Mouse (Mus musculus) mesoderm, embryonic 11.5 days (tissue): ENCODE results near the gene Thsd7a.

ENCODE experiments used
- DNase-seq: peaks from one replicate; pipeline ENCODE4 v3.0.0-alpha.2; 2012; ENCODE audit warnings: low read depth, low spot score

Thsd7a gene

DNA sequence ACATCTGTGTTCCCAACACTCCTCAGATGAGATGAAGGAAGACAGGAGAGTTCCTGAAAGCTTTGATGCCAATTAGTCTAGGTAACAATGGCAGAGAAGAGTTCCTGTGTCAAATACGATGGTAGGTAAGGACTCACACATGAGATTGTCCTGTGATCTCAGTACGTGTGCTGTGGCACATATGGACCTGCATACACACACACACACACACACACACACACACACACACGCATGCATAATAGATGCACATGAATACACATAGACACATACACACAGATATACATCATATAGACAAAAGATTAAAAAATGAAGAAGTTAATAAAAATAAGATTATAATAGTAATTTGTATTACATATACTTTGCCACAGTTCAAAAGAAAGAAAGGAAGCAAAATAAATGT is 56.0 kb downstream of the Thsd7a start:
- no peak for DNase-seq

DNA sequence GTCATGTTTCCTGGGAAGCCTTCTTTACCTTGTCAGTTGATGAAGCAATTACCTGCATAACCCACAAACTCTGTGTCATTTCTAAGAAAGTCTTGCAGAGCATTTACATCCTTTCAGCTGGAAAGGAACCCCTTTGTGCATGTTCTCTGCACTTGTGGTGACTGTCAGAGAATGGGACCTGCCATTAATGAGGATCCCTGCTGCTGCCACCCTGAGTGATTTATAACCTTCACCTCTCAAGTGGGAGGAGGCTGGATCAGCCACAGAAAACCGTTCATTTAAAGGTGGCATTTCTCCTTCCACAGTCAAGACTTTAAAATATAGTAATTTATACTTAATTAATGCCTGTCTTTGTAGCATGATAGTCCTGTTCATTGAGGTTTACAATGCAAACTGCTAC is 99.6 kb downstream of the Thsd7a start:
- no peak for DNase-seq

DNA sequence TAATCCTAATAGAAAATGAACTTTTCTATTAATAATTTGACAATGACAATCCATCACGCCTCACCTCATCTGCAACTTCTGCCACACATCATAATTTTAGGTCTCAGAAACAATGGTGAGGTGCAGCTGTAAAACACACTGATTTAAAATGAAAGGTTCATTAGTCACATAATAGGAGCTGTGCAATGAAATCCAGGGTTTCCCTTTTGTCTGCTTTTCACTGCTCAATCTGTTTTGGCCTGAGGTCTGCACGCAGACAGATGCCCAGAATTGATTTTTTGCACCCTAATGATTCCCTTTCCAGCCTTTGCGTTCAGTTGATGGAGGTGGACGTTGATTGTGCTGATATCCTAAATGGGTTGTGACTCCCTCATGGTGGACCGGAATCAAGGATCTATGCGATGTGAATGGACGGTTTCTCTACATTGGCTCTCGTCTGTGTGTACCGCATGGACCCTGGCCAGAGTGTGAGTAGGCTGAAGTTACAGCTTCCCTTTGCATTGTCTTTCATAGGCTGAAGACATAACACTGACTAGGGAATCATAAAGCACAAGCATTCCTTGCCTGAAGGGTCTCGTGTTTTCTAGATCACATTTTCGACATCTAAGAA is 120.5 kb downstream of the Thsd7a start:
- DNase-seq: no peak

DNA sequence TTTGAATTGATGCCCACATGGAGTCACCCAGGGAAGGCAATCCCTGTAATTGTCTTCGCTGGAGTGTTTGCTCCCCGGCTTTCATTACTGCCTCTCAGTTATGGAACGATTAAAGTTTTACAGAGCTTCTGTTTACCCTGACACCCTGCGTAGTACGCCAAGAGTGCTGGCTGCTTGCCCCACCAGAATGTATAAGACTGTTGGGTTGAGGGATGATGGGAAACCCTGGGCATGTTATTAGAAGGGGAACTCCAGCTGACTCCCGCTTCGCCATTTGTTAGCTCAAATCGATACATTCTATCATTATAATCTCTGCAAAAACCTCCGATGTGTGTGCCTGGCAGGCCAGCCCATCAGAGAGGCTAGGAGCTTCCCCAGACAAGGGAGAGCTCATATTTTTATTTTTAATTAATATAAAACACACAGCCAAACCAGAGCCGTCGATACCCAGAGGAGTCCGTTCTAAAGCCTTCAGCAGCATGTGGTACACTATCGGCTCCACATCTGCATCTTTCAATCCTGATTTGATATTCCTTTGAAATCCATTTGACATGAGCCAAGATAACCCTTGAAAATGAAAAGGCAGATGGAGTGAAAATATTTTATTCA is 142.5 kb downstream of the Thsd7a start:
- DNase-seq: no peak

DNA sequence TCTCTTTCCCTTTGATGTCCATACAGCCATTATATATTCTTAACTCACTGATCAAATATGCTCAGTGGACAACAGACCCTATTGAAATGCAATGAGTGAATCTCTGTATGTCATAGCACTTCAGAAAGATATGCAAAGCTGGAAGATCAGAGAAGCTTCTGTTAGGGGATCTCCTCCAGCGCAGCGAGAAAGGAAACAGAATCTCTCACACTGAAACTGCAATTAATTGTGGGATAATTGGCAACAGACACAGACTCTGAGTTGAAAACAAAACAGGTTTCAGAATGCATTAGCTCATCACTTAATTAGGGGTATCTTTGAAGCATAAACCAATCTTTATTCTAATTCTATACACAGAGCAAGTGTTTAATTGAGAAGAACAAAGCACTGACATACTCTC is 146.3 kb downstream of the Thsd7a start:
- no peak for DNase-seq

DNA sequence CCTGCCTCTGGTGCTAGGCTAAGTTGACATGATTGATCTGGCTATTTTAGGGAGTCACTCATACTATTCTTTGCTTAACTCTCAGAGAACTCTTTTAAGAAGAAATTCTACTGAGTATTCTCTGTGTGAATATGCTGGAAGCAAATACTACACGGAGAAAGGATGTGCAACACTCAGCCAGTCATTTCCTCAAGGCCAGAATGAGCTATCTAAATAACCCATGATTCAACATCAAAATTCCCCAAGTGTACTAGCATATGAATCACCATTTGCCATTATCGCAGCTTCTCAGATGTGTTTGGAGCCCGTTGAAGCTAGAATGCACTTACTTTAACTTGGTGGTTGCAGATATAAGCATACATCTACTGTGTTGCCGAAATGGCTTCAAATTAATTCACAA is 147.0 kb downstream of the Thsd7a start:
- DNase-seq: no peak

DNA sequence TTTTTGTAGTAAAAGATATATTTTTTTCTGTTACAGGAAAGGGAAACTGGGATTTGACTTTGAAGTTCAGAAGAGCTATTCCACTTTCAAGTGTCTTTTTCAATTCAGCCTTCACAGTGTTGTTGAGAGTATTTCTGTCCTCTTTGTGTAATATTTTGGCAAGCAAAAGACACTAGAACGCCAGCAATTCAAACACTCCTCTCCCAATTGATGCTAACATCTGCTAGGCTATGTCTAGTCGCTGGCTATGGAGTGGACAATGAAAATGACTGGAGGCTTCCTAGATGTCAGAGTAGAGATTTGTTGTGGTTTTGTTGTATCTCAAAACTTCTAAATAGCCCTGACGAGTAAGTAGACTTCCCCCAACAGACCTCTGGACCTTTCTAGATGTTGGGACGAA is 164.8 kb downstream of the Thsd7a start:
- DNase-seq: no peak

DNA sequence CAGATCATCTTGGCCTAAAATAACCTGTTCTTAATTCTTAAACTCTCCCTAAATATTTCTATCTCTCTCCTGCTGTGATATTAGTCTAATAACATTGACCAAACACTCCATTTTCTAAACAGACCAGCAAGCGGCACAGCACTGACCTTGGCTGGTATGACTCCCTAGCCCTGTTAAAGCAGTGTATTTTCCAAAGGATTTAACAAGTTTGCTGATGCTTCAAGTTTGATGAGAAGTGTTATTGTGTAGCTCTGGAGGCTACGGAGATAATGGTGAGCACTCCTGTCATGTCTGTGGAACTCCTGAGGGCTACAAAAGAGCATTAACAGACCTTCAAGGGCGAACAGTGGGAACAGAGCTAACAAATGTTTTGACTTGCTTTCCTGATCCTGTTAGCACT is 168.1 kb downstream of the Thsd7a start:
- DNase-seq: peak; percentile 2

DNA sequence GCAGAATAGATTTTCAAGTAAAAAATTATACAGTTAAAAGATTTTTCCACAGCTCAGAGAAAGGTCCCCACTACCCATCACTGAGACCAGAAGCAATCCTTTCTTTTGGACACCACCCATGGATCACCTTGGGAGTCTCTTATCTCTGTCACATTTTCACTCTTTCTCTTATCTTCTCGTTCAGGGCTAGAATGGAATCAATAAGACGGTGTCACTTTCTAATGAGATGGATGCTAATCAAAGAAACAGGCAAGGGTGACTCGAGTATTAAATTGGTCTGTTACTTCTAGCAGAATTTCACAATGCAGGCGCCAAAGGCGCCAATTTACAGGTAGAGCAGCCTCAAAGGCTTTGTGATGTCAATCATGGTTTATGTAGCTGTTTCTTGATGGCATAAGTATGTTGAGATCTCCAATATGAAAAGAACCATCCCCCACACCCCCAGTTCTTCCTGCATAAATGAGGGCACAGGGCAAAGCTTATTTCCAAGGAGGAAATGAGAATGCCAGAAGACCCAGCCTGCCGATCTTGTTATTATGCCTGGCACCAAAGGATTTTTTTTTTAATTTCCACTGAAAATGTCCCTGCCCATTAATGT is 173.5 kb downstream of the Thsd7a start:
- DNase-seq: no peak

DNA sequence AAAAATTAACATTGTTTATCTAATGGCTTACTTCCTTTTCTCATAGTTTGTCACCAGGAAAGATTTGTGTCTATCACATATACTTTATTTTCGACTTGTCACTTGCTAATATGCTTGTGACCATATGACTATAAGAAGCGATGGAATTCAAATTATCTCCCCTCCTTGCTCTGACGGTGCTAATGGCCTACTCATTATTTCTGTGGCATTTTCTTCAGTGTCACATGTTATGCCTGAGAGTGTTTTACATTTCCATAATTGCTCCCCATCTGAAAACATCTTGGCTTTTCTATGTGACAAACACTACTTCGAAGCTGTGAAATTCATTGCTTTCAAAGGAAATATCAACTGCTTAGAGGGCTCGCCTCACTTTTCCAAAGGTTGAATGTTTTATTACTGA is 177.0 kb downstream of the Thsd7a start:
- DNase-seq: no peak

DNA sequence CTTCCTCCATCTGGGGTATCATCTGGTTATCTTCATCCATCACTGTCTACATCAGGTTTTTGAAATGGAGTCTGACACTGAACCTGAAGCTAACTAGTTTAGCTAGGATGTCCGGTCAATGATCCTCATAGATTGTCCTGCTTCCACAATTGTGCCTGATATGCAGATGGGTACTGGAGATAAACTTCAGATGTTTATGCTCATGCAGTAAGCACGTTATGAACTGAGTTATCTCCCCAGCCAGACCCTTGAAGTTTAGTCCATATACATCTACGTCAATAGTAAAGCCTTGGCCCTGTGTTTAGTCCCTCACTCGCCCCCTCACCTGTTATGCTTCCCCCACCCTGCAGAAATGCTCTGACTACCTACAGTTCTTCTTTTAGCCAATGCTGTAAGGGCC is 184.1 kb downstream of the Thsd7a start:
- DNase-seq: no peak

DNA sequence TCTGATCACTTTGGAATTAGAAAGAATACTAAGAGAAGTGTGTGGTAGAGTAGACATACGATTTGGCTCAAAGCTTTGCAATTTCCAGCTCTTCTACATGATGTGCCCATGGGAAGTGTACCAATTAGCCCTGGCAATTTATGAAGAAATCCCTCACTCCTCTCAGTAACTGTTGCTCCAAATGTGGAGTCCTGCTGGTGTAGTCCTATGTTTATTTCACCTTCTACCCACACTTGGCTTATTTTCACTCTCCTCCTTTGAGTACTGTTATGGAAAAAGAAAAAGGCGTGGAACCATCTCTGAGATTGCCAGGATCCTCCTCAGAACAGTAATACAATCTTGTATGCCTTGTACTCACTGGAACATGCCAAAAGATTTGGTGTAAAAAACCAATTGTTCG is 186.9 kb downstream of the Thsd7a start:
- DNase-seq: no peak

DNA sequence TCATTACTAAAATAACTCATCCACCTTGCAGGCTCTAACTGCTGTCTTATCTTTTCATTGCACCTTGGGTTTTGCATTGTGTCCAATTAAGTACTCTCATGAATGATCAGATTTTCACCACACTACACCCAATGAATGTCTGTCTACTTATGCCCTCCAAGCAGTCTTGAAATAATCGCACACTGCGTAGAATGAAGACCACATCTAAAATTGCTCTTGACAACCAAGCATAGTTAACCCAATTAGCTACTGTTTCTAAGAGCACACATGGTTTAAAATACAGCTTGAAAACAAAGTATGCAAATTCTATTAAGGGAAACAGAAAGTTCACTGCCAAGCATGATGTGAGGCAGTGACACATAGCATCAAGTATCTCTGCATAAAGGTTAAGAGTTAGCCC is 188.7 kb downstream of the Thsd7a start:
- DNase-seq: no peak

DNA sequence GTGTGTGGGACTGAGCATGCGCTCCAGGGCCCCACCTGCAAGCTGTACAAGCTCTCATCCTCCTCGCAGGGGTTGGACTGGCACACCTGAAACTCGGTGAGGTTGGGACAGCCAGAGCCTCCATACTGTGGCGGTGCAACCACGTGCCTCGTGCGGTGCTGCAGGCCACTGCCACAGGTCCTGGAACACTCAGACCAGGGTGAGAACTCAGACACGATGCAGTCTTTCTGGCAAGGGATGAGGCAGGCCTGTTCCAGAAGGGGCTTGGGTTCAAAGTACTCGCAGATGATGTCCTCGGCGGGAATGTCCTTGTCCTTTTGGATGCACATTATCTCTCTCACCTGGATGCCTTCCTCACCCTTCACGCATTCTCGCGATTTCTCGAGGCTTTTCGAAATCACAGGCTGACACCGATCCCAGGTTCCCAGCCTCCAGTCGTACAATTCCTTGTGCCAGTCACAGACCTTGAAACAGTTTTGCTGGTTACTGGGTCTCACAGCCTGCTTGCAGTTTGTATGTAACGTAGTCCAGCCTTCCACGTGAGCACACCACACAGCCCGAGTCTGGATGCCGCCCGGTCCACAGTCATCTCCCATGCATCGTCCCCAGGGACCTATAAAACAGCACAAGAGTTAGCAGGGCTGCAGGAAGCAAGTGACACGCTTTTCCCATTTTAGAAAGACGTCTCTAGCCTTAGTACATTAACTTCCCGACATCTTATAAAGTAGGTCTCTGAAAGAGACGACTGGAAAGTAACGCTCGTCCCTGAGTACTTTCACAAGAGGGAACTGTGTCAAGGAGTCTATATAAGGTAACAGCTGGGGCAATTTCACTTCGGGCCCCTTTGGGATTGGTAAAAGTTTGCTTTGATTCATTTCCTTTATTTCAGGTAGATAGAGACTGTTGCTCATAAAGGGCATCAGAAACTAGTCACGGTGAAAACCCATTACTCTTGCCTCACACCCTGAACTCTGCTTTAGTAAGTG is 193.8 kb downstream of the Thsd7a start:
- no peak for DNase-seq

DNA sequence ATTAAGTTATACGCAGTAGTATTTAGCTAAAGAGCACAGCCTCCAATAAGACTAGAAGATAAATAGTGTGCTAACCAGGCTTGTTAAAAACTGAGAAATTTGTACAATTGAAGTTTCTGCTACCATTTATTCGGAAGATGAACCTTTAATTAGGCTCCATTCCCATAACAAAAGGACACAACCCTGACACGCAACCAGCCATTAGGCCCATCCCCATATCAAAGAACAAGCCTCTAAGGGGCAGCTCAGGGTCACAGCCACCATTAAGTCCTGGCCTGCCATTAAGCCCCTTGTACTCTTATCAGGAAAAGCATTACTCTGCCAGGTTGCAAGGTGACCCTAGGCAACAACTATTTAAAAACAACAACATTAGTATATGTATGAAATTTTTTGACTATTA is 198.0 kb downstream of the Thsd7a start:
- DNase-seq: no peak

DNA sequence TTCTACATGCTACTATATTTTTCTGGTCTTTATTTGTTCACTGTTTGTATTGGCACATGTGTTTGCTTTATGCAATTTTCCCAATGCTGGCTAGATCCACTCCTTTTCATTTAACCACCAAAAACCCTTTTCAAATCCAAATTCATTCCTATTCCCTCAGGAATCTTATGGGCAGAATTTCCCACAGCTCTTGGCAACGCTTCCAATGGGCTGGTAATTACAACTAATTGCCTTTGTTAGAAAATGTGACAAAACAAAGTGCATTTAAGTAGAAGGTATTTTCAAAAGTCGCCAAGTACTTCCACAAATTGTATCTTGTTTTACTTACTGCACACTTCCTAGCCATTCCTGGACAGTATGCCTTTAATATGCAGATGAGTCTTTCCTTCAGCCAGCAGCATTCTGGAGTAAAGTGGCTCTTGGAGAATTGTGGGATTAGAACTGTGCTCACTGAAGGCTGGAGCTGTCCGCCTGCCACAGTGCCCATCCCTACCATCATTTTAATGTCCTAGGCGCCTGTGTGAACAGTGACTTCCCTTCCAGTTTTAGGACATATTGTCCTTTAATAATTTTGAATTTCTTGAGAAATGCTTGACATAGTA is 199.1 kb downstream of the Thsd7a start:
- no peak for DNase-seq

DNA sequence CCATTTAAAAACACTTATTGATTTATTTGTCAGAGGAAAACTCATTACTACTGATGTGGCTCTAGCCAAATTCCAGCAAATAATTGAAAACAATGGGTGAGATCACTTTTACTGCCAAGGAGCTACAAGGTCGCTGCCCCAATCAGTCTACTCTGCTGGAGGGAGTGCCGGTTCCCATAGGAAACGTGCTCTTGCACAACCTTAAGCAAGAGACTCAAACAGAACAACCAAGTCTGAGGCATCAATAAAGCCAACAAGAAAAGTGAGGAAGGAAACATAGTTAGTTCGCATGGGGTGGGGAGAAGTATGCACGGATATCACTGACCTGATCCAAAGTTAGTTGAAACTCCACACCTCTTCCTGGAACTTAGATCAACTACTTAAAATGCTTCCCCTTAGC is 205.1 kb downstream of the Thsd7a start:
- DNase-seq: no peak

DNA sequence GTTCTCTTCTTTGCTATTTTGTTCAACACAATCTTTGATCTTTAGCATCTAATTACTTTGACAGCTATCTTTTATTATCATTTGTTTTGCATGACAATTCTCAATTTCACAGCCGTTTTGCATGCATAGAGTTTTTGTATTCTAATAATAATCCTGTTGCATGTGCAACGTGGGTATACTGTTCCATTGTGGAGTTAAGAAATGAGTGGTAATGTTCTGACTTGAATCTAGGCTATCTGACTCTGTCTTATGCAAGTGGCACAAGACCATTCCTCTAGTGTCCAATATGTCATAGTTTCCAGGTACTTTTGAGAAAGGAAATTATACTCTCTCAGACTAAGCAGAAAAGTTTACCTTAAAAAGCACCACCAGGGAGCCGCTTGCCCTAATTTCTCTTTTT is 206.7 kb downstream of the Thsd7a start:
- no peak for DNase-seq

DNA sequence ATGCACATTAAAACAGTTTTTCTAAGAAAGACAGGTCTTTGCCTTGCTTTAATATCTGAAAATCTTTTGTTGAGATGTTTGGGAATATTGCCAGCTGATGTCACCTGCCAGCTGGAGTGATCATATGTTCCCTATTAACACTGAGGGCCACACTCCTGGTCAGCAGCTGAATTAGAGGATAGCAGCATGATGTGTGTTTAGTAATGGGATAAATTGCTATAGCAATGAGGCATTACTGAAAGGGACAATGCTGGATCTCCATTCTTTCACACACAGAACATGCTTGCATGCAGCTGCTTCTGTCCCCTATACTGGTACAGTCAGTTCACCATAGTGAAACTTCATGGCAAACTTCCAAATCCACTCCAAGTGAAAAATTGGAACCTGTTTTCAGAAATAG is 230.1 kb downstream of the Thsd7a start:
- DNase-seq: no peak

DNA sequence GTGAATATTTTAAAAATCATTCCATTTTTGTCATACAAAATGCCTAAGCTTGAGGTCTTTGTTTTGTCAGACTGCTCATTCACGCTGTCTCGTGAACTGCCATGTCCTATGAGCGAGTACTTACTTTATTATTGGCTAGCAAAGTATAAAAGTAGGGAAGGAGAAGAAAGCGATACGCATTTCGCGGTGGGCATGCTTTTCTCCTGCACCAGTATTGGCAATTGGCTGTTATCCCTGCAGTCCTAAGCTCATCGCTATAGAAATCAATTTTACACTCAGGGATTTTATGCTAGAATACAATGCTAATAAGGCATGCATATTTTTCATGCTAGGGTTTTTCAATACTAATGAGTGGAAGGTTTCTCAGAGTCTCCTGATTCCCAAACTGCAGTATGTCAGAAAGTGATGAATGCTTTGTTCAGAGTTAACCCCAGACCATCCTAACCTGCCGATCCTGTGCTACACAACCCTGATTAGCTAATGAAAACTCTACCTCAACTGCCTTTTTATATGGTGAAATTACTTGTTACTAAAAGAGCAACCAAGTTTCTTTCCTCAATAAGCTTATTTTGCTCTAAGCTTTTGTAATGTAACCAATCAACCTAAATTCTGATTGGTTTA is 230.8 kb downstream of the Thsd7a start:
- DNase-seq: no peak

DNA sequence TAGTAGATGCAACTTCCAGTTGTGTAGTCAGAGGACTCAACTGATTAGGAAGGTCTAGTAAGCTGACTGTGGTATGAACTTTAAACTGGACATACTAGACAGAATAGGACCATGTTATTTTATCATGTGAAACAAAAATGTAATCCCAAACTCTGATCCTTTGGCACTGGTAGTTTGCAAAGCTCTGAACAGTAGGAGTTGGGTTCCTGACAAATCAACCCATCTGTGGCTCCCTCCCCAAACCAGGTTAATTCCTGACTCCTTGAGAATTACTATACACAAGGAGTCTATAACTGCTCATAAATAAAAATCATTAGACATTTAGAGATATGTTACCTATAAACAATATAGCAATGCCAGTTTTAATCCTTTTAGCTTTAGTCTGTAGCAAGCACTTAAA is 231.5 kb downstream of the Thsd7a start:
- no peak for DNase-seq

DNA sequence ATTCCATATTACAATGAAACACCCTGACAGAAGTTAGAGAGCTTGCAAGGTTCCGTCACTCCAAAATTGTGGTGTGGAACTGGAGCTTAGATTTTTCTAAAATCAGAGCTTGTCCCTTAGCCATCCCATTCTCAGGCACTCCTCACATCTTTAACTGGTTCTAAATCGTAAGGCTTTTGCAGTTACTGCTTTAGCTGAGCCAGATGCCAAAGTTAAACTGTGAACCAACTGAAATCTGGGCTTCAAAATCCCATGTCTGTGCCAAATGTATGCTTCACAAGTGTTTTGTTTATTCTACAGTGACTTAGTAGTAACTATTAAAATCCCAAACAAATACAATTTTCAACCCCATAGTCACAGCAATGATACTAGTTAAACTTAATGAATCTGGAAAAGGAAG is 242.3 kb downstream of the Thsd7a start:
- DNase-seq: no peak
